Mouse (Mus musculus) olfactory bulb, adult 2 months (tissue): ENCODE measurements at regions not wholly inside any gene's neighbourhood (a gene's known extent, or its start where the extent isn't known, plus 50 kb on each side); places are given as distances from the start of the nearest gene placed in this dataset.

Source experiments
- CTCF ChIP-seq: fragments of 200-500 bp; IDR thresholded peaks from 2 replicates; pipeline ENCODE4 v1.5.1; 2012; ENCODE audit warnings: low read depth, mild to moderate bottlenecking, low read length, moderate library complexity; ENCODE audit not compliant: insufficient read depth
- POLR2A ChIP-seq: fragments of 200-500 bp; IDR thresholded peaks from 2 replicates; pipeline ENCODE4 v1.6.1; 2012; ENCODE audit warnings: mild to moderate bottlenecking, low read depth, low read length, moderate library complexity; ENCODE audit not compliant: insufficient read depth

DNA sequence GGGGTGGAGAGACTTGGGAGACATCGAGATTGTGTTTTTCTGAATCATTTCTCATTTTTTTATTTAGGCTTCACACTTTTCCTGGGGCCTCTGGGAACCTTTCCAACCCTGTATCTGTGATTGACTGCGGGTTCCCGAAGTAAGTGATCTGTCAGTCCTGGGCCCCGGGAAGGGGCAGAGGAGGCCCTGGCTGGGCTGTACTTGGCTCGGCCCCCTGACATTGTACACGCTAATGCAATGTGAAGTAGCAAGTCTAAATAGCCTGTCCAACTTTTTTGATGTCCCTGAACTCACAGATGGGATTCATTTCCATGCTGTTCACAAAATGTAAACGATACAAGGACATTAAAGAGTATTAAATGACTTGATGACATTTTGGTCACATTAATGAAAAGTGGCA, 636.1 kb downstream of the Insc start:
- TF ChIP-seq CTCF (no peak), POLR2A (no peak)
